Mouse (Mus musculus) forebrain, embryonic 15.5 days (tissue): ENCODE results near the gene Cnih3. TPM values are rescaled to one million over a fixed set of nuclear protein-coding genes. Genes with fewer than 3 reads are reported as not detected.

Experiments
- ATAC-seq: fragments of 200-750 bp; cut with Nextera tagmentation; replicated peaks from 2 replicates; pipeline ENCODE4 v1.8.0; 2017; ENCODE audit warnings: mild to moderate bottlenecking, moderate TSS enrichment, moderate library complexity
- H3K27ac ChIP-seq: fragments of 300-500 bp; sonication (generic); replicated peaks from 2 replicates; pipeline ENCODE4 v1.5.1; 2015; ENCODE audit warnings: mild to moderate bottlenecking, inconsistent platforms
- H3K27me3 ChIP-seq: fragments of 300-500 bp; sonication (generic); 2 replicates; pipeline ENCODE4 v1.6.1; 2015; ENCODE audit warnings: inconsistent platforms
- H3K36me3 ChIP-seq: fragments of 300-500 bp; sonication (generic); 2 replicates; pipeline ENCODE4 v1.6.1; 2015; ENCODE audit warnings: mild to moderate bottlenecking, inconsistent platforms
- H3K4me1 ChIP-seq: fragments of 300-500 bp; sonication (generic); 2 replicates; pipeline ENCODE4 v1.6.1; 2015; ENCODE audit warnings: inconsistent platforms
- H3K4me2 ChIP-seq: fragments of 300-500 bp; sonication (generic); replicated peaks from 2 replicates; pipeline ENCODE4 v1.6.1; 2015; ENCODE audit warnings: mild to moderate bottlenecking, inconsistent platforms
- H3K4me3 ChIP-seq: fragments of 300-500 bp; sonication (generic); 2 replicates; pipeline ENCODE4 v1.5.1; 2015; ENCODE audit warnings: mild to moderate bottlenecking, inconsistent platforms
- H3K9ac ChIP-seq: fragments of 300-500 bp; sonication (generic); replicated peaks from 2 replicates; pipeline ENCODE4 v1.6.1; 2015; ENCODE audit warnings: mild to moderate bottlenecking, inconsistent platforms
- H3K9me3 ChIP-seq: fragments of 300-500 bp; sonication (generic); 2 replicates; pipeline ENCODE4 v1.6.1; 2016; ENCODE audit warnings: inconsistent platforms
- WGBS: fragments of 180-500 bp; shearing (Covaris S2); methylation state at CpG from one replicate; pipeline ENCODE4 v1.1.7; 2015; ENCODE audit warnings: mixed read lengths; 5-methylcytosine and 5-hydroxymethylcytosine counted together
- polyA plus RNA-seq: library from polyadenylated mRNA; unstranded; fragments of >200 nt; fragmentation: Nextera tagmentation; extraction: Ambion mirVana; gene quantifications from 2 replicates; pipeline ENCODE4 v1.2.1, GENCODE M21; 2015

The Cnih3 gene
- polyA plus RNA-seq, 1 experiment from 2014 or later = 39.4 TPM

DNA sequence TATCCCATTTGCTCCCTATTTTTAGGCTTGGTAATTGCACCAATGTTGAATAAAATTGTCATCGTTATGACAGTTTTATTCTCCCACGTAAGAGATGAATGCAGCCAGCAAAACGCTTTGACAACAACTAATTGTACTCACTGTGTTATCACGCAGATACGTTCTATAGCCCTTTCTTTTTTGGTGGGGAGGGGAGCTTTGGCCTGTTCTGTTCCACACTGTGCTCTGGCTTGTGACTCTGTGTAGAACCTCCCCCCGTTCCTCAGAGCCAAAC, 110.4 kb downstream of the Cnih3 start:
- H3K4me2 ChIP-seq = no peak overlapping the region
- no peaks in the 10 kb centered on the region for H3K36me3 ChIP-seq
- peaks cover 25% of the 10 kb centered on the region for H3K4me1 ChIP-seq
- no peak overlapping the region for H3K9ac ChIP-seq
- no peaks in the 10 kb centered on the region for H3K27me3 ChIP-seq
- no peaks in the 10 kb centered on the region for H3K9me3 ChIP-seq
- H3K4me3 ChIP-seq = no peak overlapping the region
- ATAC-seq = no peak
- WGBS = 38% methylated on average over 6 of the region's 6 CpGs
- H3K27ac ChIP-seq = no peak overlapping the region

DNA sequence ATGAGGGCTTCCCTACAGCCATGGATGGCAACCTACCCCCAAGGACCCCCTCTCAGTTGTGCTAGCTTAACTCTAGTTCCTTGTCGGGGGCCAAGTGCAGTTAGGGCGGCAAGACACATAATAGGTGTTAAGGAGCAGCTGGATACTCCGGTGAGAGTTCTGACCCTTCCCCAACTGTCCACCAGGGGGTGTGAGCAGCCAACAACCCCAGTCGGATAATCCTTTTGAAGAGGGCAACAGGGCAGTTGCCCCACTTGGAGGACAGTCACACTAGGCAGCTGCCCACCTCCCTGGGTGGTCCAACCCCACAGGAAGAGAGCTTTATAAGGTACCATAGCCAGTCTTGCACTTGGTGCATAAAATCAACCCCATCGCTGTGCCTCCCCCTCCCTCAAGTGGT, 112.6 kb downstream of the Cnih3 start:
- H3K9ac ChIP-seq = no peak overlapping the region
- no peaks in the 10 kb centered on the region for H3K27me3 ChIP-seq
- H3K9me3 ChIP-seq = no peaks in the 10 kb centered on the region
- H3K4me2 ChIP-seq = no peak overlapping the region
- H3K36me3 ChIP-seq = no peaks in the 10 kb centered on the region
- no peak overlapping the region for H3K4me3 ChIP-seq
- H3K27ac ChIP-seq = no peak overlapping the region
- H3K4me1 ChIP-seq = peaks cover 15% of the 10 kb centered on the region
- ATAC-seq = no peak
- 59% methylated on average over 5 of the region's 5 CpGs for WGBS

DNA sequence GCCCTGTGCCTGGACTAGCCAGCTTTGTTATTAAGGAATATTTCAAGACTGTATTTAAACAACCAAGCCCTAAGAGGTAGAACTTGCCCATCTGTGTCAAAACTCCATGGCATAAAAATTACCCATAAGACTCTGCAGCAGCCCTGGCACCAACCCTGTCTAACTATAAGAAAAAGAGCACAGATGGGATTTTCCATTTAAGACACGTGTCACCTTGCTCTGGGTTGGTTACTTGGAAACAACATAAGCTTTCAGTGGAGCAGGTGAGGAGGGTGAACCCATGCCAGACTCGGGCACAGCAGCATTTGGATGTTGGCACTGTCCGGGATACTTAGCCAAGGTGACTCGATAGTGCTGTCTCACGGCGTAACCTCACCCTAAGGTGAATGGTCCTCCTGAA, 113.6 kb downstream of the Cnih3 start:
- H3K4me1 ChIP-seq = peaks cover 15% of the 10 kb centered on the region
- peak overlapping the region; percentile 56 for H3K27ac ChIP-seq
- ATAC-seq = 0 out of 2 replicates have a peak, but pooled peaks have one; percentile 38
- no peak overlapping the region for H3K4me2 ChIP-seq
- no peak overlapping the region for H3K9ac ChIP-seq
- no peak overlapping the region for H3K4me3 ChIP-seq
- WGBS = 75% methylated on average over 6 of the region's 6 CpGs
- H3K9me3 ChIP-seq = no peaks in the 10 kb centered on the region
- no peaks in the 10 kb centered on the region for H3K27me3 ChIP-seq
- no peaks in the 10 kb centered on the region for H3K36me3 ChIP-seq

DNA sequence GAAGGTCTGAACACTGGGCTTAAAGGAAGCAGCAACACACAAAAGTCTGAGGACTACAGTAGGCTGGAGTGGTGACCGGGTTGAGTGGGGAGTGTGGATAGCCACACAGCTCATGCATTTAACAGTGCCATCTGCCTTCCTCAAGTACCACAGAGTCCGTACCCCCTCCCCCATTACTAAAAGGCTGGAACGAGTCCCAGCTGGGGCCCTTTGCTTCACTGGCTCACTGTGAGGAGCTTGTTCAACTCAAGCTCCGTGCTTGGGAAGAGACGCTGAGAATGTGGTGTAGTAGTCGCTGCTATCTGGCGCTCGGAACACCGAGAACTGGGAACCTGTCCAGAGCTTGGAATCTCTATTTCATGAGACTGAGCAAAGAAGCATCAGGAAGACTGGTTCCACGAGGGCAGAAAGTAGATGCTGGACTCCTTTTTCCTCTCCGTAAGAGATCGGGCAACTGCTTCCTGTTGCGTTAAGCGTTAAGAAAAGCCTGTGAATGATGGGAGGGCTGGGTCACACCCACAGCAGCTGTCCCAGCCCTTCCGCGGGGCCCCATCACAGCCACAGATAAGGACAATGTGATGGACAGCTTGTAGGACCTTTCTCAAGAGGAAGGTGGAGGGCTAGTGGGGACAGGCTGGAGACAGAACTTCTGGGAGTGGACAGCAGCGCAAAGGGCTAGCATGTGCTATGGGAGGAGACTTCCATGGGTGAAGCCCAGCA, 114.3 kb downstream of the Cnih3 start:
- no peaks in the 10 kb centered on the region for H3K27me3 ChIP-seq
- H3K4me2 ChIP-seq = no peak overlapping the region
- H3K9me3 ChIP-seq = peaks cover 5% of the 10 kb centered on the region; the same call in 1 of the 2 replicates
- no peak overlapping the region for H3K4me3 ChIP-seq
- ATAC-seq = peak; percentile 78
- H3K27ac ChIP-seq = peak overlapping the region; percentile 56
- H3K4me1 ChIP-seq = peaks cover 15% of the 10 kb centered on the region
- no peak overlapping the region for H3K9ac ChIP-seq
- 65% methylated on average over 17 of the region's 17 CpGs for WGBS
- no peaks in the 10 kb centered on the region for H3K36me3 ChIP-seq

DNA sequence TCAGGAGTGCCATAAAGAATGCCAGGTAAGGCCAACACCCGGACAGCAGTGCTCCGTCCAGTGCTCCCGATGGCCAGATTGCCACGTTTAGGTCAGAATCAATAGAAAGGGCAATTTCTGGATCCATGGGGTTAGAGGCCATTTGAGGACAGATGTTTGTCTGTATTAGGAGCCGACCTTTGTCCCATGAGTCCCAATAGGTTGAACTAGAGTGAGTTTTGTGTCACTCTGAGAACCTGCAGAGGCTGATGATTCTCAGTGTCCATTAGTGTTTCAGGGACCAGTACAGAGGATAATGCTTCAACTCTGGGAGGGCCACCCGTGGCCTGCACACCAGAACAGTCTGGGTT, 114.9 kb downstream of the Cnih3 start:
- H3K4me3 ChIP-seq = no peak overlapping the region
- 94% methylated on average over 6 of the region's 6 CpGs for WGBS
- no peak overlapping the region for H3K27ac ChIP-seq
- peaks cover 5% of the 10 kb centered on the region; the same call in 1 of the 2 replicates for H3K9me3 ChIP-seq
- H3K9ac ChIP-seq = no peak overlapping the region
- no peaks in the 10 kb centered on the region for H3K27me3 ChIP-seq
- peaks cover 15% of the 10 kb centered on the region for H3K4me1 ChIP-seq
- no peak for ATAC-seq
- H3K36me3 ChIP-seq = no peaks in the 10 kb centered on the region
- no peak overlapping the region for H3K4me2 ChIP-seq

DNA sequence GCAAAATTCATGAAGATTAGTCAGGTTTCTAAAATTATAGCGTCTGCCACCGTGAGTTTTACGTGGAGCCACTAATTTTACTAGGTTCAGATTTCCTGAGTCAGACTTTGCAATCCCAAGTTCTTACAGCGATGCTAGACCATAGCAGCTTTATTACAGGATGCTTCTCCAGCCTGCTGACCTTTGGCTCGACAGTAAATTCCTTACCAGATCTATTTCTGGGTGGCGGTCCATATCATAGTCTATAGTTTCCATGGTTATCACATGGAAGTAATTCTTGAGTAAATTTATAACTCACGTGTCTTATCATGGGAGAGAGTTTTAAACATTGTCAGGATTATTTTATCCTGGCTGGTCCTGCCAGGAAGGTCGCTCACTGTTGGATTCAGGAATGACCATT, 117.0 kb downstream of the Cnih3 start:
- Histone ChIP-seq H3K36me3 (no peaks in the 10 kb centered on the region), H3K4me1 (peaks cover 15% of the 10 kb centered on the region), H3K4me3 (no peak overlapping the region), H3K27me3 (no peaks in the 10 kb centered on the region), H3K9me3 (peaks cover 5% of the 10 kb centered on the region; the same call in 1 of the 2 replicates), H3K27ac (no peak overlapping the region), H3K4me2 (no peak overlapping the region), H3K9ac (no peak overlapping the region)
- 90% methylated on average over 8 of the region's 8 CpGs for WGBS
- no peak for ATAC-seq

DNA sequence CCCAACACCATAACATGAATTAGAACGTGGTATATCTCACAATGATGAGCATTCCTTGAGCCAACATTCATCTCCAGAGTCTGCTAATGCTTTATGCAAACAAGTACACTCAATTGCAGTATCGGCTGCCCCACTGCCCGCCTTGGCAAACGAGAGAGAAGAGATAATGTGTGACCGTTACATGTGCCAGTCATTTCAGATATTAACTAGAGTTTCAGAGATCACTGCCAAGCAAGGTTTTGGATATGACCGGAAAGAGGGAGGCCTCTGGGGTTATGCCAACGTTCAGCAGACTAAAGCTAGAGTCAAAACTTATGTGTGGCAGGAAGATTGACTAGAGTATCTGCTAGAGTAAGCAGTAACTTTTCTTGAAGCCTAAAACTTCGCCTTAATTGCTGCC, 123.7 kb downstream of the Cnih3 start:
- Histone ChIP-seq H3K4me2 (no peak overlapping the region), H3K9ac (no peak overlapping the region), H3K4me3 (no peak overlapping the region), H3K9me3 (peaks cover 4% of the 10 kb centered on the region; the same call in 1 of the 2 replicates), H3K27me3 (no peaks in the 10 kb centered on the region), H3K27ac (no peak overlapping the region), H3K4me1 (0 out of 2 replicates have a peak, but pooled peaks cover 5% of the 10 kb centered on the region), H3K36me3 (no peaks in the 10 kb centered on the region)
- 70% methylated on average over 8 of the region's 8 CpGs for WGBS
- ATAC-seq = no peak

DNA sequence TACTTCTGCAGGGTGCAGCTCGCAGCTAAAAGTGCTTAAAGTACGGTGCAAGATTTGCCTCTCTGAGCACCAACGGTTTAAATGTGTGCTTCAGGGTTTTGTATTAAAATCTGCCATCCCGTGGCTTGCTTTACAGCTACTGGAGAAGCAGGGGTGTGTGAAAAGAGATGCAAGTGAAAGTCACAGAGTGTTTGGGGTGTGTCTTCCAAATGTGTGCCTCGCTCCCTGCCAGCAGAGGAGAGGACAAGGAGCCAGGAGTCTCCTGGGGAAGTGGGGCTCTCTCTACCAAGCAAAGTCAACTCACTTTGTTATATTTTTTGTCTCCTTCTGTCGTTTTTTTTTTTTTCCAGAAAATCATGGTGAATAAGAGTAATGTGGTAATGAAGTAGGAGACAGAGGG, 124.1 kb downstream of the Cnih3 start:
- no peaks in the 10 kb centered on the region for H3K27me3 ChIP-seq
- no peak overlapping the region for H3K27ac ChIP-seq
- no peak for ATAC-seq
- 70% methylated on average over 6 of the region's 6 CpGs for WGBS
- no peak overlapping the region for H3K4me2 ChIP-seq
- 0 out of 2 replicates have a peak, but pooled peaks cover under 1% of the 10 kb centered on the region for H3K9me3 ChIP-seq
- H3K36me3 ChIP-seq = no peaks in the 10 kb centered on the region
- no peak overlapping the region for H3K4me3 ChIP-seq
- 0 out of 2 replicates have a peak, but pooled peaks cover 5% of the 10 kb centered on the region for H3K4me1 ChIP-seq
- no peak overlapping the region for H3K9ac ChIP-seq

DNA sequence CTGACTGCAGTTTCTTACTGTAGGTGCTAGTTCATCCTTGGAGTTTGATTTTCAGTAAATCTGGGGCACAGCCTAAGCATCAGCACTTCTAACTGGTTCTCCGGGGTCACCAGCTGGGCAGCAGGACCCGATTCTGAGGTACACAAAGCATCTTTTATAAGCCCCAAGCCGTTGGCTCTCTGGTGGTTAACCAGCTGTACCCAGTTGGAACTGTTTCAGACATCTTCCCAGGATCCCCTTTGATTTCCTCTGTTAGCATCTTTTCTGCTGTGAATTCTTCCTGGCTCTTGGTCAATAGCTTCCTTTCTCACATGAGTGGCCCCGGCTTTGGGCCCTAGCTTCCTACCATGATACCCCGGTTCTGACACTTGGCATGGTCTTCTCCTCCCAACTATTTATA, 132.3 kb downstream of the Cnih3 start:
- Histone ChIP-seq H3K4me2 (no peak overlapping the region), H3K4me1 (peaks cover 6% of the 10 kb centered on the region; the same call in 1 of the 2 replicates), H3K27me3 (no peaks in the 10 kb centered on the region), H3K9ac (no peak overlapping the region), H3K36me3 (no peaks in the 10 kb centered on the region), H3K4me3 (no peak overlapping the region), H3K9me3 (no peaks in the 10 kb centered on the region), H3K27ac (no peak overlapping the region)
- 41% methylated on average over 5 of the region's 5 CpGs for WGBS
- no peak for ATAC-seq

DNA sequence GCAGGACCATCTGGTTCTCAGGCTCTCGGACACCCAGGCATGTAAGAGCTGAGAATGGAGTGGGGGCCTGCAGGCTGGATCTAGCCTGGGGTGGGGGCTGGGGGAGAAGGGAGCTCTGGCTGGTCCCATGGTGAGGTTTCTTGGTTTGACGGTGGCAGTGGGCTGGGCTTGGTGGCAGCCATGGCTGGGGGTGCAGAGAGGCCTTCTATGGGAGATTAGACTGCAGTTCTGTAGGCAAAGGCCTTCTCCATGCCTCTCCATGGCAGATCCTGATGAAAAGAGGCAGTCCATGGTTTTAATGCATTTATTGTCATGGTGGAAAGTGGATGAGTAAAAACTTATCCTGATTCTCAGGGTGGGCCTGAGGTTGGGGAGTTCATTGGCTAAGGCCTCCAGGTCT, 151.0 kb downstream of the Cnih3 start:
- Histone ChIP-seq H3K9me3 (no peaks in the 10 kb centered on the region), H3K4me1 (no peaks in the 10 kb centered on the region), H3K4me3 (no peak overlapping the region), H3K27me3 (no peaks in the 10 kb centered on the region), H3K27ac (no peak overlapping the region), H3K9ac (no peak overlapping the region), H3K4me2 (no peak overlapping the region), H3K36me3 (no peaks in the 10 kb centered on the region)
- WGBS = 95% methylated on average over 2 of the region's 2 CpGs
- ATAC-seq = no peak

DNA sequence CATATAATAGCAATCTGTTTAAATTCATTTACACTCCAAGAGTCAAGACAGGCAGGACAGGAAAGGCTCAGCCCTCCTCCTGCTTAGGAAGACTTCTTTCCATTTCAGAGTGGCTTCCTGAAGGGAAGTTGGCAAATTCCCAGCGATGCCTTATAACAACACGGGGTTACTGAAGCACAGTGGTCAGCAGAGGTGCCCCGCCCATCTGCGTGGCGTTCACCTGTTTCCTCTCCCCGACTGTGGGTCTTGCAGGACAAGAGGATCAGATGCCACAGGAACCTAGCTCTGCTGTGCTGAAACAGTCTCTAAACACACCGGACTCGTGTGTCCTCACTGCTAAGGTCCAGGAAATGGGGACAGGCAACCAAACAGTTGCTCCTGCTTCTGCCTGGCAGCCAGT, 152.9 kb downstream of the Cnih3 start:
- no peak for ATAC-seq
- Histone ChIP-seq H3K9me3 (no peaks in the 10 kb centered on the region), H3K4me1 (no peaks in the 10 kb centered on the region), H3K9ac (no peak overlapping the region), H3K27ac (no peak overlapping the region), H3K4me2 (no peak overlapping the region), H3K27me3 (no peaks in the 10 kb centered on the region), H3K36me3 (no peaks in the 10 kb centered on the region), H3K4me3 (no peak overlapping the region)
- 81% methylated on average over 8 of the region's 8 CpGs for WGBS
